Mouse (Mus musculus) midbrain, postnatal 0 days (tissue): Measurements from ENCODE around the gene Lrmda. TPM values are rescaled to one million over a fixed set of nuclear protein-coding genes. Genes with fewer than 3 reads are reported as not detected.

Source experiments
- ATAC-seq: fragments of 200-750 bp; cut with Nextera tagmentation; 2 replicates; pipeline ENCODE4 v1.8.0; 2017; ENCODE audit warnings: moderate number of reproducible peaks, mild to moderate bottlenecking, moderate TSS enrichment, moderate library complexity; ENCODE audit not compliant: low FRiP score
- DNase-seq: peaks from one replicate; pipeline ENCODE4 v3.0.0-alpha.2; 2015; ENCODE audit warnings: low spot score
- H3K27ac ChIP-seq: fragments of 300-500 bp; sonication (generic); 2 replicates; pipeline ENCODE4 v1.5.1; 2014; ENCODE audit warnings: low read depth, mild to moderate bottlenecking, low read length, mixed read lengths
- H3K27me3 ChIP-seq: fragments of 300-500 bp; sonication (generic); 2 replicates; pipeline ENCODE4 v1.6.1; 2014; ENCODE audit warnings: low read length, control low read depth, mixed read lengths; ENCODE audit not compliant: insufficient read depth
- H3K36me3 ChIP-seq: fragments of 300-500 bp; sonication (generic); 2 replicates; pipeline ENCODE4 v1.6.1; 2014; ENCODE audit warnings: low read length, control low read depth, mixed read lengths; ENCODE audit not compliant: insufficient read depth
- H3K4me1 ChIP-seq: fragments of 300-500 bp; sonication (generic); 2 replicates; pipeline ENCODE4 v1.6.1; 2014; ENCODE audit warnings: mild to moderate bottlenecking, control low read depth, antibody characterized with exemption, low read length, mixed read lengths; ENCODE audit not compliant: insufficient read depth
- H3K4me2 ChIP-seq: fragments of 300-500 bp; sonication (generic); 2 replicates; pipeline ENCODE4 v1.6.1; 2014; ENCODE audit warnings: low read depth, mild to moderate bottlenecking, low read length, mixed read lengths; ENCODE audit not compliant: poor library complexity, severe bottlenecking
- H3K4me3 ChIP-seq: fragments of 300-500 bp; sonication (generic); 2 replicates; pipeline ENCODE4 v1.5.1; 2014; ENCODE audit warnings: low read depth, mild to moderate bottlenecking, low read length, moderate library complexity
- H3K9ac ChIP-seq: fragments of 300-500 bp; sonication (generic); replicated peaks from 2 replicates; pipeline ENCODE4 v1.6.1; 2014; ENCODE audit warnings: mild to moderate bottlenecking, low read length, moderate library complexity, mixed read lengths; ENCODE audit not compliant: poor library complexity, severe bottlenecking
- H3K9me3 ChIP-seq: fragments of 300-500 bp; sonication (generic); 2 replicates; pipeline ENCODE4 v1.6.1; 2016; ENCODE audit warnings: low read length, control low read depth
- CTCF ChIP-seq: IDR thresholded peaks from 2 replicates; pipeline ENCODE4 v1.5.1; 2016; ENCODE audit warnings: antibody characterized with exemption, mild to moderate bottlenecking
- WGBS: fragments of 180-500 bp; shearing (Covaris S2); extraction: QIAGEN DNeasy Blood & Tissue Kit; methylation state at CpG from one replicate; pipeline ENCODE4 v1.1.7; 2014; 5-methylcytosine and 5-hydroxymethylcytosine counted together
- polyA plus RNA-seq: library from polyadenylated mRNA; unstranded; fragments of >200 nt; fragmentation: Nextera tagmentation; extraction: Ambion mirVana; gene quantifications from 2 replicates; pipeline ENCODE4 v1.2.1, GENCODE M21; 2015
- total RNA-seq: library from RNA; depleted of rRNA; stranded (reverse); fragments of >200 nt; gene quantifications from 2 replicates; pipeline ENCODE4 v1.2.3, GENCODE M21; 2014

The Lrmda gene
- total and polyA plus RNA-seq, 2 experiments from 2014 or later, result 0.35 TPM; not detected in 1

DNA sequence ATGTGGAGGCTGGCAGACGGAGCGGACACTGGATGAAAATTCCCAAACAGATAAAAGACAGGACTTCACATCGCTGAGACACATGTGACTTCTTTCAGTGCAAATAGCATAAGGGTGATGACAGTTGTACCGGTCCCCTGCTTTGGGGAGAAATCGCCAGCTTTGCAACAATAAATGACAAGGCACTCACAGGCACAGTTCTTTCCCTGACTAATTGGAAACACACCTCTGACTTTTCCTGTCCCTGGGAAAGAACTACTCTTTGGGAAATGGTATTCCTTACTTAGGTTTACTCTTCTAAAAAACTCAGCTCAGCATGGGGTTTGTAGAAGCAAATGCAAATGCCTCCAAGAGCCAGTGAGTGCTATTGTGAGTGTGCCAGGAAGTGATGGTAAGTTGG is 702.3 kb downstream of the Lrmda start:
- H3K9ac ChIP-seq, result no peak overlapping the region
- no peak for ATAC-seq
- TF ChIP-seq CTCF, result no peak
- H3K27ac ChIP-seq, result no peak overlapping the region
- 26% methylated on average over 5 of the region's 5 CpGs for WGBS
- H3K4me2 ChIP-seq, result no peak overlapping the region
- no peaks in the 10 kb centered on the region for H3K36me3 ChIP-seq
- no peaks in the 10 kb centered on the region for H3K9me3 ChIP-seq
- H3K4me1 ChIP-seq, result no peaks in the 10 kb centered on the region
- DNase-seq, result no peak
- H3K27me3 ChIP-seq, result no peaks in the 10 kb centered on the region
- H3K4me3 ChIP-seq, result no peak overlapping the region

DNA sequence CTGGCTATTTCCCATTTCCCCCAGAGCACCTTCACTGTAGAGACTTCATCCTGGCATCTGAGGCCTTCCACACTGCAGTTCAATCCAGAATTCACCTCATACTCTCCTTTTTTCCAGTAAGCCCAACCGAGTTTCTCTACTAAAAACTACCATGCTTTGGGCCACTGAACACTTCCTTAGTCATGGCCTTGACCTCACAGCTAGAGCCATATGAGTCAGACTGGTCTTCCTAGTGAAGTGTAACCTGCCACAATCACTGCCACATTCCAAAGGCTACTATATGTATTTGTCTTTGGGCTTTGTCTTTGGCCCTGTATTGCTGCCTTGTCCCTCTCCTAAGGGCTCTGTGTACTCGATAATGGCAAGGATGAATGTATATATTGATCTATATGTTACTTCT is 708.0 kb downstream of the Lrmda start:
- Histone ChIP-seq H3K4me3 (no peak overlapping the region), H3K4me2 (no peak overlapping the region), H3K27me3 (no peaks in the 10 kb centered on the region), H3K27ac (no peak overlapping the region), H3K4me1 (no peaks in the 10 kb centered on the region), H3K36me3 (no peaks in the 10 kb centered on the region), H3K9ac (no peak overlapping the region), H3K9me3 (no peaks in the 10 kb centered on the region)
- DNase-seq, result no peak
- TF ChIP-seq CTCF, result no peak
- 76% methylated on average over 2 of the region's 2 CpGs for WGBS
- ATAC-seq, result no peak

DNA sequence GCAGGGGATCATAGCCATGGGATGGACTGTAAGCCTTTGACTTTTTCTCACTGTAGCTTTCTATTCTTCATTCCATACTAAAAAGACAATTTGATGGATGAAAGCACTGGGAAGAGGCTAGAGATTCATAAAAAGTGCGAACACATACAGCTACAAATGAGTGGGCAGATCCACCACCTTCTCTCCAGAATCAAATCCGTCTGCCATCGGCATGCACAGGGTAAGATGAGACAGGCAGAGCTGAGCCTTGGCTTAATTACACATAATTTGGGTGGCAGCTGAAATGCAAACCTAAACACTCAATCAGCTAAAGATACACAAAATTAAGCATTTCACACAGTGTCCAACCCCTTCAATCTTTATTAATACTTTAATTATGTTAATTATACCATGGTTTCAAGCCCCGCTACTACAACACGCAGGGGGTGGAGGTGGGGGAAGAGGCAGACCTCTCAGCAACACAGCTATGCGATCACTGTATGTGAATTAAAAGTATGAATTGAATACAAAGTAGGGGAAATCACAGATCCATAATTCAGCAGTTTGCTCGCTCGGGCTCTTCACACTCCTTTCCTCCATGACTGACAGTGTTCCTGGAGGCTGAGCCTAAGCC is 709.2 kb downstream of the Lrmda start:
- no peaks in the 10 kb centered on the region for H3K9me3 ChIP-seq
- H3K36me3 ChIP-seq, result no peaks in the 10 kb centered on the region
- H3K27ac ChIP-seq, result no peak overlapping the region
- DNase-seq (no peak), ATAC-seq (no peak)
- no peak for TF ChIP-seq CTCF
- H3K9ac ChIP-seq, result no peak overlapping the region
- no peak overlapping the region for H3K4me3 ChIP-seq
- no peaks in the 10 kb centered on the region for H3K27me3 ChIP-seq
- H3K4me1 ChIP-seq, result no peaks in the 10 kb centered on the region
- no peak overlapping the region for H3K4me2 ChIP-seq
- WGBS, result 76% methylated on average over 8 of the region's 8 CpGs

DNA sequence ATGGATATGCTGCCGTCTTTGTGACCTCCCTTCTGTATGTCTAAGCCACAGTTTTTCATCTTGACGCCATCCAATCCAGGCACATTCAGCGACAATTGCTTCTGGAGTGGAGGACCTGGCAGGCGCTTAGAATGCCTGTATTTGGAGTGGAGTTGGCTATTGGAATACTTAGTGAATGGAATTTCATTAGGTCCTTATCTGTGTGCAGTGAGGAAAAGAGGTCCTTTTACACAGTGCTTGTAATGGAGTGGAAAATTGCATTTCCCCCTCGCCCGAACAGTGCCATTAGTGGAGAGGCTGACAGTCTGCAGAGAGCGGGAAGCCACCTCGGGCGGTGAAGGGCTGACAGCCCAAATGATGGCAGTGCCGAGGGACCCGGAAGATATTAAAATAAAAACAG is 719.1 kb downstream of the Lrmda start:
- H3K27ac ChIP-seq, result no peak overlapping the region
- no peak for DNase-seq
- ATAC-seq, result no peak

DNA sequence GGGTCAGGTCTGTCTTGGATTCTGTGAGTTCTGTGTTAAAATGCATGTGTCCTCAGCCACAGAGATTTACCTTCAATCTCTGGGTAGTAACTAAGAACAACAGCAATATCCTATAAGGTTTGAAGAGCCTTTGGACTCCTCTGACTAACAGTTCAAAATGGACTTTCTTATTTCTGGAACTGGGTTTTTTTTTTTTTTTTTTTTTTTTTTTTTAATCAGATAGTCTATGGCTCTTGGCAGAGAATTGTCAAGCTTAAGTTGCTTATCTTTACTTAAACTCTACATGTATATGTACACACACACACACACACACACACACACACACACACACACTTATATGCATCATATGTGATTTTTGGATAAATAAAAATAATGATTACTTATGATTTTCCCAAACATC is 723.0 kb downstream of the Lrmda start:
- Histone ChIP-seq H3K27ac (no peak overlapping the region), H3K4me3 (no peak overlapping the region), H3K36me3 (no peaks in the 10 kb centered on the region), H3K9me3 (no peaks in the 10 kb centered on the region), H3K9ac (no peak overlapping the region), H3K27me3 (no peaks in the 10 kb centered on the region), H3K4me1 (no peaks in the 10 kb centered on the region), H3K4me2 (no peak overlapping the region)
- DNase-seq, result no peak
- no peak for ATAC-seq
- TF ChIP-seq CTCF, result no peak

More for the DNA sequence above, 719.1 kb downstream of the Lrmda start:
- TF ChIP-seq CTCF, result no peak
- no peaks in the 10 kb centered on the region for H3K9me3 ChIP-seq
- no peaks in the 10 kb centered on the region for H3K4me1 ChIP-seq
- no peak overlapping the region for H3K4me3 ChIP-seq
- 67% methylated on average over 11 of the region's 11 CpGs for WGBS
- no peaks in the 10 kb centered on the region for H3K36me3 ChIP-seq
- H3K27me3 ChIP-seq, result no peaks in the 10 kb centered on the region
- H3K9ac ChIP-seq, result no peak overlapping the region
- H3K4me2 ChIP-seq, result no peak overlapping the region

DNA sequence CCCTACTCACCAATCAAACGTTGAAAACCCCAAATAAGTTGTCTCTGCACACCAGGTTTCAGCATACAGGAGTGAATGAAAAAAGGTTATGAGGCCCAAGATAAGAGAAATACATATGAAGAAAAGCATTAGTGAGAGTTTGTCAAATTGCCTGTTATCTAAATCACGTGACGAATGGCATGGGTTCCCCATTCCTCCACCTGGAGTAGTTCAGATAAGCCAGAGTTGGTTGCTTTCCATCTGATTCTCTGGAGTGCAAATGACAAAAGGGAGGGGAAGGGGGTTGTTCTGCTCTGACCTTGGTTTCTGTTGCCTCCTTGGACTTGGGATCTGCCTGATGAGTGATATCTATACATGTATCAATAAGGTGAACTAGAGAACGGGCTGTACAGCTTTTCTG is 723.8 kb downstream of the Lrmda start:
- no peak overlapping the region for H3K9ac ChIP-seq
- no peak for TF ChIP-seq CTCF
- no peaks in the 10 kb centered on the region for H3K27me3 ChIP-seq
- DNase-seq, result no peak
- H3K27ac ChIP-seq, result no peak overlapping the region
- no peak for ATAC-seq
- H3K4me3 ChIP-seq, result no peak overlapping the region
- H3K4me1 ChIP-seq, result no peaks in the 10 kb centered on the region
- WGBS, result 84% methylated on average over 4 of the region's 4 CpGs
- no peaks in the 10 kb centered on the region for H3K9me3 ChIP-seq
- no peaks in the 10 kb centered on the region for H3K36me3 ChIP-seq
- no peak overlapping the region for H3K4me2 ChIP-seq
